Comparison of ENCODE assay signal across 24 mouse cellular contexts in genomic region chr6:134360079-134360478, GRCm38 (mm10). TPM values are rescaled to one million over a fixed set of nuclear protein-coding genes. Genes with fewer than 3 reads are reported as not detected.
"Had no signal": no experiment of that assay in that cellular context is flagged by ENCODE, and none has a peak within 500 bp of the region (broad histone marks: within the 10 kb centered on the region; RNA-seq: fewer than 3 reads in every experiment).

No protein-coding gene starts in this region.

- ATAC-seq: hindbrain, postnatal 0 days; intestine, embryonic 15.5 days; intestine, postnatal 0 days; liver, embryonic 12.5 days had no signal

- DNase-seq: gastrocnemius, adult 2 months; gastrocnemius, postnatal 10 days; gastrocnemius, postnatal 25 days; heart, adult 11 months; heart, adult 2 months; heart, postnatal 14 days; heart, postnatal 36 days; kidney, adult 18-20 months; kidney, adult 9 months; kidney, postnatal 14 days; kidney, postnatal 36 days had no signal

RNA-seq across cellular contexts. Expression of gene Bcl2l14, which starts 36.0 kb away (rescaled TPM):
- total RNA-seq: gastrocnemius, adult 2 months; gastrocnemius, postnatal 10 days; gastrocnemius, postnatal 25 days; gastrocnemius, postnatal 4 days; heart, adult 2 months; heart, postnatal 14 days; heart, postnatal 36 days; hindbrain, postnatal 0 days; layer of hippocampus, adult 18-20 months; layer of hippocampus, postnatal 10 days; layer of hippocampus, postnatal 25 days; left cerebral cortex, adult 2 months; left cerebral cortex, postnatal 14 days; left cerebral cortex, postnatal 36 days had no signal
- polyA plus RNA-seq: heart, postnatal 0 days; liver, adult 2 months had no signal
